Mouse (Mus musculus) thymus, adult 18-20 months (tissue): ENCODE data around the gene Prkaca.

ENCODE experiments used
- DNase-seq, 2 experiments: peaks; one replicate each; pipeline ENCODE4 v3.0.0; 2022; ENCODE audit warnings: mixed read lengths in 2 of 2

Prkaca gene

DNA sequence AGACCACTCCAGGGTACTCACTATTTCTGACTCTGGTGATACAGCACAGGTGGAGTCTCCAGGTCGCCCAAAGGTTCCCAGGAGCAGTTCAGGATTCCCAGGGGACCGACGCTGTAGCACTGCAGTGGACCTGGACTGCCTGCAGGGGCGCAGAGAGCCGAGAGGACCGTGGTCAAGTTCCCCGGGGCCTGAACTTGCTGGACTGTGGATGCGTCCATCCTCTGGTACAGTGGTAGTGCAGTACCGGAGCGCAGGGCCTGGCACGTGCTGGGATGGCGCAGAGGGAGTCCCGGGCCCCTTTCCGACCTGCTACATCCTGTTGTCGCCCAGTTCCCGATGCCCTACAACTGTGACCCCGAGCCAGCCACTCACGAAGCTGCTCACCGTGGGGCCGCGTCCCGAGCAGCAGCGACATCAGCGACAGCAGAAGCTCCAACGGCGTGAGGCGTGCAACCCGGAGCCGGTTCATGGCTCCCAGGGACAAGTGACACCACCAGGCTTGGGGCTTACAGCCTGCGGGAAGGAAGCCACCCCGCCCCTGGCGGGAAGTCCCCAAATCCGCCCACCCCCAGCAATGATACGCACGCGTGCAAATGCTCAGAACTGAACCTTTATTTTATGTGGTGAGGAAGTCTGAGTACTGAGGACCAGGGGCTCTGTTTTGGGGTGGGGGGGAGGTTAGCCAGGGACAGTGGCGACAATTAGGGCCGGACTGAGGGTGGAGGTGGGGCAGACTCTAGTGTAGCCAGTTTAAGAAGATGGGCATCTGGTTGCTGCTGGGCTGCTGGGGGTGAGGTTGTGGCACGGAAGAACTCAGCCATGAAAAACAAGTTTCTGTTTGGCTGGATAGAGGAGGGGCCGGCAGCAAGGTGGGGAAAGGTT lies 69.5 kb downstream of the Prkaca start, which contains the start of gene Il27ra:
Il27ra (minus strand) TSS at position 524 of the 882 bp plus-strand sequence.
- peak; percentile 68 to 76 for DNase-seq

DNA sequence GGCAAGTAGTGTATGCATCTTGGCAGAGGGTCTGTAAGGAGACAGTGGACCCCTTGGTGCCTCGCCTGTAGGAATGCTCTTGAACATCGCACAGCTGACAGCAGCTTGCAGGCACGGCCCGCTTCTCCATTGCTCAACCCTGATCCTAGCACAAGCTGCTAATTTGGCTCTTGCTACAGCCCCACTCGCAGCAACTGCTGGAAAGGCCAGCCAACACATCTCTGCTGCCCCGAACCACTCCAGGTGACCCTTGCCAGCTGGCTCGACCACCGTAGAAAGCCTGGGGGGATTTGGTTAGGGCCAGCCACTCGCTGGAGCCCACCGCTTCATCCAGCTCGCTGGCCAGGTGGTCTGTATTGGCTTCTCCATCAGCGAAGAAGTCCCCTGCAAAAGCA lies 70.2 kb downstream of the Prkaca start:
- no peak for DNase-seq

DNA sequence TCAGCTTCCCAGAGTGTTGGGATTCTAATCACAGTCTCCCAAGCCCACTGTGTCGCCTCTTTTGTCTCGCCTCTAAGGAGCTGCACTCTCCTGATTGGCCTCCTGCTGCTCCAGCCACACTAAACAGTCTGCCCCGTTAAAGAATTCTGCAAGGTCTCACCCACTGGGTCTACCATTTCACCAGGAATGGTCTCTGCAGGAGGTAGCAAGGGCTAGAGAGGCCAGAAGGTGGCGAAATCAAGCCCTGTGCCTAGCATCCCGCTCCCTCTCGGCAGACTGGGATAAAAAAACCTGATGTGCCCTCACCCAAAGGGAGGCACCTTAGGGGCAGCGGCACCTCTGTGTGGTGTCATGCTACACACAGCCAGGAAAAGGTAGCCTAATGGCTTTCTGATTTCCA lies 71.3 kb downstream of the Prkaca start:
- DNase-seq = no peak

DNA sequence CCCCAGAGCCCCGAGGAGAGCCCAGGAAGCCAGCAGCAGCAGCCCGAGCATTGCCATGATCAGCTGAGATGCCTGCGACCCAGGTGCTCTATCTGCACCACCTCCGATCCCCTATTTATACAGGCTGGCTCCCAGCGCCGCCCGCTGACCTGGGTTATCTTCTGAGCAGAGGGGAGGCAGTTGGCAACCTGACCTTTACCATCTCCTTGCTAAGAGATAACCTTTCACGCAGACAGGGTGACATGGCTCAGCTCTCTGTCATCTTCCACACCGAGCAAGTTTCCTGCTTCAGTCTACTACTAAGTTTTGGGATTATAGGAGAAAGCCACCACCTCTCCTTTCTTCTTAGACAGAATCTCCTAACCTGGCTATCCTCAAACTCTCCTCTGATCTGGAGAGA lies 72.1 kb downstream of the Prkaca start, which contains the start of gene Rln3:
Rln3 (minus strand) TSS at position 101 of the 400 bp plus-strand sequence.
- DNase-seq = no peak
